Mouse (Mus musculus): Measurements from ENCODE around the gene Ebf1.

The Ebf1 gene

GRCm38 (mm10) chr11:44665741-44666531 lies 48.8 kb downstream of the Ebf1 start:
- DNase-seq: no peak

GRCm38 (mm10) chr11:44666741-44667140 lies 49.6 kb downstream of the Ebf1 start:
- DNase-seq: no peak

- no peak for DNase-seq
Measured at GRCm38 (mm10) chr11:44681306-44681705, 64.2 kb downstream of the Ebf1 start.

DNA sequence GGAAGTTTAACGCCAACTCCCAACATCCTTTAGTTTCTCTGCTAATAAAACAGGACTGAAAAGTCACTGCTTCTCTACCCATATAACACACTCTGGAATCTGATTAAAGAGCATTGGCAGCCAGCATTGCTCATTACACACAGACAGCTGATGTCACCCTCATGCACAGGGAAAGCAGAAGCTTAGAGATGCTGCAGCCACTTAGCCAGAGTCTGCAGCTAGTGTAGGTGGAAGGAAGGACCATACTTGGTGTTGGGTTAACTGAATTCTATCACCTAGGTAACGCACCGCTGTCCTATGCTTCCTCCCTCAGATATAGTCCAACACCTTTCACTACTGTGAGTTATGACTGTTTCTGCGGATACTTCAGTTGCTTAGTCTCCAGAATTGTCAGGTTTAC lies 64.9 kb downstream of the Ebf1 start:
- DNase-seq: no peak

DNA sequence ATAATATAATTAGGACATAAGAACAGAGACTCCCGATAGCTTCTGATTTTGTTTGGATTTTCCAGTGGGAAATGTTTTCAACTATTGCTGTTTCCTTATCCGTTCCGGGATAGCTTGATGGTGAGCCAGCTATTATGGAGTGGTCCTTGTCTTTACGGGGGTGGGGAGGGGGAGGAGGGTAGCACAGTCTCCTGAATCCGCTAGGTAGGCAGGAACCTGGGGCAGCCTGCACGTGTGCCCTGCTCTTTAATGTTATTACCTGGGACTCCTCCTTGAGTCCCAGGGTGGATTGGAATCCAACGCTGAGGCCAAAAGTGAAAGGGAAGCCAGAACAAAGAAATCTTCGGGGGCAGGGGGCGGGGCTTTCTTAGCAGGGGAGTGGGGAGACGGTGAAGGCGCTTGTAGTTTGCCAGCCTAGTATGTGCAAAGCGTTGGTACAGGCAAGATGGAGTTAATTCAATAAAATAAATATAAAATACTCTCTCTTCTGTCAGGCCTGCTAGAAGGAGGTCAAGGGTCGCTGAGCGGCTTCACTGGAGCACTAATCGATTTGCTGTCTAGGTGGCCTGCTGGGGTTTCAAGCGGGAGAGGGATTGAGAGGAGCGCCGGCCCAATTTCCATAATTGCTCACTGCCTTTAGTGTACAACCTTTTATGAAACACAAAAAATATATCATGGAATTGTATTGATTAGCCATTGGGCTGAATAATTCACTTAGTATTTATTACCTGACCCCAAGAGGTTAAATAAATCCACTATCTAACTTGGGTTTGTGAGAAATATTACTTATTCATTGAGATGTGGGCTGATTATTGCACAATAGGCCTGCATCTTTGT lies 65.8 kb downstream of the Ebf1 start:
- no peak for DNase-seq

DNA sequence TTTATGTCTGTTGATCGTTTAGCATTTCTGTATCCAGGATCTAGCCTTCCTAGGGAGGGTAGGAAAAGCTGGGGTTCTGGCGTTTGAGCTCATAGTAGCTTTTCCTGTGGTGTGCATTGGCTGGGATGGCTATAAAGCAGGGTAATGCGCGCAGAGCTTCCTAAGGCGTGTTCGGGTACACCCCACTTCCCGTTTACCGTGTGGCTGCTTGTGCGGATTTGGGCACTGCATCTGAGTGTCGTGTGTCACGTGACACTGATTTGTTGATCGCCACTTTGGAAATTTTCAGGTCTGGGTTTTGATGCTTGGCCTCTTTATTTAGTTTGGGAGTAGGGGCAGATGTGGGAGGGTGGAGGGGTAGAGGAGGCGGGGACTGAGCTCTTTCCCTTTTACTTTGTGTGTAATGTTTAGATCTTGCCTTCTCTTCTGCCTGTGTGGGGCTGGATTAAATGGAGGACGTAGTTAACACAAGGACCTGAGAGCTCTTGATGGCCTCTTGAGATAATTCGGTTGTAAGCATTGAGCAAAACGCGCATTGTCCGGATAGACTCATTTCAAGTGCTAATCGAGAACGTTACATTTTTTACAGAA lies 67.5 kb downstream of the Ebf1 start:
- no peak for DNase-seq

DNA sequence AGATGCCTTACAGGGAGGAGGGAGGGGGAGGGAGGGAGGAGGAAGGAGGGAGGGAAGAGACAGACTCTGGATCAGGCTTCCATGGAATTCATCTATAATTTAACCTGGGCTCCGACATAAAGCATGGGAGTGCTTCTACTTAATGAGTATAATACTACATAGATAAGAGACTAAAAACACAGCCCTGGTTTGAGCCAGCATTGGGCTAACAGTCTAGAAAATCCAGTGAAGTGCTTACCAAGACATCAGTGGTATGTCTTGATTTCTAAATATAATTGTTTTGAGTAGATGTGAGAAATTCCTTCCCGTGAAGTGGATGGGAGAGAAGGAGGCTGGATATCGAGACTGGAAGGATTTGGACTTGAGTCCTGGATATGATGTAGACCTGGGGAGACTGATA lies 68.0 kb downstream of the Ebf1 start:
- DNase-seq: no peak

- DNase-seq: no peak
Measured at GRCm38 (mm10) chr11:44685911-44686361, 68.8 kb downstream of the Ebf1 start.

GRCm38 (mm10) chr11:44686378-44686777 lies 69.3 kb downstream of the Ebf1 start:
- no peak for DNase-seq

DNA sequence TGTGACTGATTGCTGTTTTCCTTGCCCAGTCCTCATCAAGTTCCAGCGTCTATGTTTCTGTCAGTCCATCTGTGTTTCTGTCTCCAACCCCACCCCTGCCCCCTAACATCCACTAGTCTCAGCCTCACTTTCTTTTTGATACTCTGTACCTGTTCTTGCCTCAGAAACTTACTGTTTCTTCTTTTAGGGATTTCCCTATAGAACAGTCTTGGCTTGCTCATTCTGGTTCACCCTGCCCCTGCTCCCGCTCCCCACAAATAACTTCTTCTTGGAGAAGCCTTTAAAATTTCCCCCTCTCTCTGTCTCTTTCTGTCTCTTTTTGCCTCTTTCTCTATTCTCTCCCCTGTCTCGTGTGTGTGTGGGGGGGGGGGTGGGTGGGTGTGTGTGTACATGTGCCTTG lies 71.4 kb downstream of the Ebf1 start:
- DNase-seq: no peak

DNA sequence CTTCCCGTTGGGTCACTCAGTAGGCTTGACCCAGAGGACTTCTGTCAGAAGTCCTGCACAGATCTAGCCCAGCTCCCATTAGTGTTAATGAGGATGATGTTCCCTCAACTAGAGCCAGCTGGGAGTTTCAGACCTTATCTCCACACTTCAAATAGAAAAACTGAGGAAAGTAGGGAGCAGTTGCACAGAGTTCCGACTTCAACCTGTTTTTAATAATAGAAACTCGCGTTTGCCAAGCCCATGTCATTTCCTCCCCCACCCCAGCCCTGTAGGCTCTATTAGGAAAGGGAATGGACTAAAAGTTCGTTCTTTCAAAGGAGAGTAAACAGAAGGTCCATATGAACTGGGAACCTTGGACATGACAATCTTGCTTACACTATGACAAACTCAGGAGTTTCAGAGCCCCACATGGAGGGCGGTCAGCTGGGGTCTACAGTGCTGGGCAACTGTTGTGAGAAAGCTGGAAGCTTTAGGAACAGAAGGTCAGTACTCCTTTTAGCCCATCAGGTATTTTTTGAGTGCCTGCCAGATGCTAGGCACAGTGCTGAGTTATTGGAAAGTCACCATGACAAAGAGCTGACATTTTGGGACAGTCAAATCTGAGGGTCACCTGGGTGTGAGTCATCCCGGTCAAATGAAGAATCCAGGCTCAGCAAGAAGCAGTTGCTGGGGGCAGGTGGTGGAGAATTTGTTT lies 72.6 kb downstream of the Ebf1 start:
- DNase-seq: no peak

GRCm38 (mm10) chr11:44690265-44690572 lies 73.1 kb downstream of the Ebf1 start:
- DNase-seq: no peak

- no peak for DNase-seq
Measured at GRCm38 (mm10) chr11:44695416-44695815, 78.3 kb downstream of the Ebf1 start.

DNA sequence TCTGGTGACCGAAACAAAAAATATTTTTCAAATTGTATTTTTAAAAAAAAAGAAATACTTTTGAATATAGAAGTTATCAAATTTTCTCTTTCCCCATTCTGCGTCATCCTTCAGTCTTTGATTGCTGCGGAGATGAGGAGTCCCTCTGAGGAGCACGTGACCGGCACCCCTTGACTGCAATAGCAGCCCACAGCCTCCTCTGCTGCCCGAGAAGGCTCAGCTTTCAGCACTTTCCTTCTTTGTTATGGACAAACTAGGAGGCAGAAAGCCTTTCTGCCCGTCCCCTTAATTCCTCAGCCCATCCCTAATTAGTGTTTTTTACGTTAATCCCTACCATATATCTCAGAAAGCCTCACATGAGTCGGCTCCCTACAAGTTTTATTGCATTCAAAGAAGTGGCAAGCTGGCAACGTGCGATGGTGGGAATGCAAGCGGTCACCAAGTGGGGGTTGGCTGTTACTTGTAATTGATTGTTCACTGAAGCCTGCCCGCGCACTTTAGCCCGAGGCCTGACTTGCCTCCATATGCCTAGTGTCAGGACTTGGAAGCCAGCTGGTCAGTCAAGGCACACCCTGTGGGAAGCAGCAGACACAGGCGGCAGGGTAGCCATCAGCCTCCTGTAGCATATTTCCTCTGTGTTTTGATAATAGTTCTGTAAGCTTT lies 79.6 kb downstream of the Ebf1 start:
- peak; percentile 50 for DNase-seq

GRCm38 (mm10) chr11:44700181-44700580 lies 83.1 kb downstream of the Ebf1 start:
- no peak for DNase-seq

GRCm38 (mm10) chr11:44701221-44701810 lies 84.2 kb downstream of the Ebf1 start:
- DNase-seq: no peak

DNA sequence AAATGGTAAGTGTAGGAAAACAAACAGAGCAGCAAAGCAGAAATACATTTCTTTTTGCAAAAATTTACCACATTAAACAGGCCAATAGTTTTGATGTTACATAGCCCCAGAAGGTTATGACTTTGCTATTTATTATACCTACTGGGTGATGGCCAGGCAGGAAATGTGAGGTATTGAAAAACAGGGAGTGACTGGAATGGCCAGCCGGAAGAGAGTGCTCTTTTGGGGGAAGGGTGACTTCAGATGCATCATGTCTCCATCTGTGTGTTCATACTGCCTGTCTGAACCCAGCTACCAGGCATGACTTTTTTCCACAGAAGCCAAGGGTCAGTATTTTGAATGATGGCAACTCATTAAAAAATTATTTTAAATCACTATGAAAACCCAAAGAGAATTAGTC lies 84.7 kb downstream of the Ebf1 start:
- no peak for DNase-seq

GRCm38 (mm10) chr11:44702716-44703486 lies 85.8 kb downstream of the Ebf1 start:
- no peak for DNase-seq

GRCm38 (mm10) chr11:44703951-44704350 lies 86.8 kb downstream of the Ebf1 start:
- no peak for DNase-seq

- DNase-seq: no peak
Measured at GRCm38 (mm10) chr11:44705811-44706210, 88.7 kb downstream of the Ebf1 start.

- DNase-seq: no peak
Measured at GRCm38 (mm10) chr11:44706386-44706785, 89.3 kb downstream of the Ebf1 start.
